Mouse (Mus musculus) liver, adult 2 months (tissue): ENCODE data around the gene Sp4. TPM values are rescaled to one million over a fixed set of nuclear protein-coding genes. Genes with fewer than 3 reads are reported as not detected.

Experiments used
- DNase-seq: peaks from one replicate; pipeline ENCODE4 v3.0.0-alpha.2; 2011; ENCODE audit warnings: low read depth, low spot score; ENCODE audit errors: extremely low read depth
- H3K27ac ChIP-seq: fragments of 200-500 bp; replicated peaks from 2 replicates; pipeline ENCODE4 v1.5.1; 2012; ENCODE audit warnings: low read depth, mild to moderate bottlenecking, control low read depth, inconsistent platforms, low read length; ENCODE audit not compliant: insufficient read depth
- H3K27me3 ChIP-seq: fragments of 200-500 bp; 2 replicates; pipeline ENCODE4 v1.6.1; 2012; ENCODE audit warnings: mild to moderate bottlenecking, moderate library complexity, low read length, inconsistent platforms; ENCODE audit not compliant: control insufficient read depth, insufficient read depth
- H3K36me3 ChIP-seq: fragments of 200-500 bp; 2 replicates; pipeline ENCODE4 v1.6.1; 2012; ENCODE audit warnings: low read length, inconsistent platforms; ENCODE audit not compliant: control insufficient read depth, insufficient read depth
- H3K4me1 ChIP-seq: fragments of 200-500 bp; 2 replicates; pipeline ENCODE4 v1.6.1; 2011; ENCODE audit warnings: low read length; ENCODE audit not compliant: control insufficient read depth, insufficient read depth
- H3K4me3 ChIP-seq: fragments of 200-500 bp; 2 replicates; pipeline ENCODE4 v1.5.1; 2011; ENCODE audit warnings: low read depth, mild to moderate bottlenecking, control low read depth, low read length, moderate library complexity; ENCODE audit not compliant: insufficient read depth
- H3K79me2 ChIP-seq: fragments of 200-500 bp; 2 replicates; pipeline ENCODE4 v1.6.1; 2012; ENCODE audit warnings: inconsistent platforms, mild to moderate bottlenecking, low read length, moderate library complexity; ENCODE audit not compliant: control insufficient read depth, insufficient read depth
- H3K9ac ChIP-seq: fragments of 200-500 bp; 2 replicates; pipeline ENCODE4 v1.6.1; 2012; ENCODE audit warnings: low read depth, mild to moderate bottlenecking, control low read depth, inconsistent platforms, low read length
- CTCF ChIP-seq: fragments of 200-500 bp; IDR thresholded peaks from 2 replicates; pipeline ENCODE4 v1.5.1; 2011; ENCODE audit warnings: low read depth, low read length, control low read depth
- POLR2A ChIP-seq: fragments of 200-500 bp; IDR thresholded peaks from 2 replicates; pipeline ENCODE4 v1.6.1; 2011; ENCODE audit warnings: low read length, control low read depth; ENCODE audit not compliant: insufficient read depth; ENCODE audit errors: extremely low read depth
- WGBS: fragments of 180-500 bp; shearing (Covaris S2); methylation state at CpG from one replicate; pipeline ENCODE4 v1.1.7; 2018; 5-methylcytosine and 5-hydroxymethylcytosine counted together
- polyA plus RNA-seq: library from polyadenylated mRNA; depleted of rRNA; stranded (reverse); fragments of >200 nt; gene quantifications from 2 replicates; pipeline ENCODE4 v1.2.3, GENCODE M21; 2012; rRNA removed
- total RNA-seq: library from RNA; depleted of rRNA; stranded (reverse); fragments of >200 nt; gene quantifications from 2 replicates; pipeline ENCODE4 v1.2.3, GENCODE M21; 2014; rRNA removed

Gene Sp4
- total and polyA plus RNA-seq, 2 experiments, result 1.6 to 9.3 TPM

DNA sequence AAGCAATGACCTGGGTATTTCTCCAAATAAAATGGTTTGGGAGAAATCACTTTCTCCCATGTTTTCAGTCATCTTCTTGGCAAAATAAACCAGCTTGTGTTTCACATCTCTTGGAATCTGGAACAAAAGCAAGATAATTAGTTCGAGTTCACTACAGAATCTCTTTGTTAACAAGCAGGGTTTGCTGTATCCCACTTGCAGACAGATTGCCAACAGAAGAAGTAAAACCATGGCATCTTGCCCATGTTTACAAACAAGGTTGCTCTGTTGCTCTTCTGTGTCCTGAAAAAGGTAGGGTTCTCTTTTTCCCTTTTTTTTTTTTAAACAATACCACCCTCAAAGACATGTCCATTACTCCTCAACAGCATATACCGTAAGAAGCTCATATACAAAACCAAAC, 104.7 kb downstream of the Sp4 start:
- DNase-seq, result peak; percentile 58
- no peaks in the 10 kb centered on the region for H3K27me3 ChIP-seq
- WGBS, result 60% methylated on average over 2 of the region's 2 CpGs
- H3K36me3 ChIP-seq, result no peaks in the 10 kb centered on the region
- no peak for TF ChIP-seq POLR2A
- no peaks in the 10 kb centered on the region for H3K79me2 ChIP-seq
- no peak overlapping the region for H3K27ac ChIP-seq
- H3K4me1 ChIP-seq, result no peaks in the 10 kb centered on the region
- no peak overlapping the region for H3K4me3 ChIP-seq
- no peak overlapping the region for H3K9ac ChIP-seq

DNA sequence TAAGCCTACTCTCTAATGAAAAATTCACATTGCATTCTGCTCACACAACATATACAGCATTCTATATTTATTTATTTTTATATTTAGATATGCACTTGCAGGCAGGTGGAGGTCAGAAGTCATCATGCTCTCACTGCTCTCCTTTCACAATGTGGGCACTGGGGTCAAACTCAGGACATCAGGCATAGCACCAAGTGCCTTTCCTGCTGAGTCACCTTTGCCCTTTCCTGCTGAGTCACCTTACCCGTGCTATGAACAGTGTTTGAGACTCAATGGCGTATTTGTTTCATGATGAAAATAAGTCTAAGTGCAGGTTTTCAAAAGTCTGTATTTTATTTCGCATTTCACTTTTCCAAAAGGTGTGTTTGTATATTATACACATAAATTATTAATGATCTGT, 111.7 kb downstream of the Sp4 start:
- TF ChIP-seq POLR2A (no peak), CTCF (no peak)
- Histone ChIP-seq H3K9ac (no peak overlapping the region), H3K79me2 (no peaks in the 10 kb centered on the region), H3K27ac (no peak overlapping the region), H3K27me3 (no peaks in the 10 kb centered on the region), H3K4me1 (peaks cover 13% of the 10 kb centered on the region), H3K4me3 (no peak overlapping the region), H3K36me3 (no peaks in the 10 kb centered on the region)
- DNase-seq, result peak; percentile 90
- WGBS, result 51% methylated on average over 3 of the region's 3 CpGs

DNA sequence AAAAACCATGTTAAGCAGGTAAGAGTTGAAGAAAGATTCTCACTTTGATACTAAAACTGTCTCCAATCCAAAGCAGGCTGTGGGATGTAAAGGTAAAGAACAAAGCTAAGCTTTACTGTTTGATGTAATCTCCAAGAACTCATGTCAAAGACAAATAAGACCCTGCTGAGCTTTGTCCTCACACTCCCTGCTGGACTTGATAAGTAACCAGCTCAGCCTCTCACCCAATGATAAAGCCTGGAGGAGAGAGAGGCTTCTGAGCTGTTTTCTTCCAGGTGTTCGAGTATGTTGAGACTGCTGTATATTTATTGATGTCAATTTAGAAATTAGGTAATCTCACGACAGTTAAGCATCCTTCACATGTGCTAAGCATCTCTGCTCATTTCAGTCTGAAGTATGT, 113.6 kb downstream of the Sp4 start:
- 56% methylated on average over 2 of the region's 2 CpGs for WGBS
- H3K4me1 ChIP-seq, result peaks cover 13% of the 10 kb centered on the region
- DNase-seq, result no peak
- no peak overlapping the region for H3K27ac ChIP-seq
- no peaks in the 10 kb centered on the region for H3K36me3 ChIP-seq
- H3K4me3 ChIP-seq, result no peak overlapping the region
- no peak for TF ChIP-seq POLR2A
- no peak for TF ChIP-seq CTCF
- no peaks in the 10 kb centered on the region for H3K79me2 ChIP-seq
- H3K27me3 ChIP-seq, result no peaks in the 10 kb centered on the region
- no peak overlapping the region for H3K9ac ChIP-seq

DNA sequence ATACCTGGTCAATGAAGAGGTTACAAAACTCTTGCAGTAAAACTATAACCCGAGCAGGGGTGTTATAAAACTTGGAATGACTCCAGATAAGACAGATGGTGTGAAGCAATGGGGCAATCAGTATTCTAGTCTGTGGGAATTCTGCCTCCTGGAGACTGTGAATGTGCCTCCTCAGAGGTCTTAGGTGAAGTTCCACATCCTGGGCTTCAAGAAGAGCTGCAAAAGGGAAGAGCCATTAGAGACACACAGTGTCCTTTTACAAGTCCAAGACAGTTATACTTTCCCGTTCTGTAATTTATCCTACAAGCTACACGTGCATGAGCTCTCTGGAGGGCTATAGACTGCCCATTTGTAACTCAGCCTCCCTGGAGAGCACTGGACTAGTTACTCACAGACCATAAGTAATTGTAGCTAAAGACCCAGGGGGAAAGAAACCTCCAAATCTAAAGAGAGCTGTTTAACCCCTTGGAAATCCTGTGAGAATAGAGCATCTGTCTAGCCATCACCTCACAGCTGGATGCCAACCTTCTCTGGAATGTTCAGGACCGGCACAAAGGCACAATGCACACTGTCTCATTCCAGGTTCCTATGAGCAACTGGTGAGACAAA, 114.3 kb downstream of the Sp4 start:
- peak; percentile 90 for DNase-seq
- 14% methylated on average over 4 of the region's 4 CpGs for WGBS
- TF ChIP-seq CTCF (no peak), POLR2A (no peak)
- Histone ChIP-seq H3K4me1 (peaks cover 13% of the 10 kb centered on the region), H3K4me3 (no peak overlapping the region; the same call in 1 of the 2 replicates), H3K27me3 (no peaks in the 10 kb centered on the region), H3K27ac (no peak overlapping the region), H3K9ac (no peak overlapping the region), H3K36me3 (no peaks in the 10 kb centered on the region), H3K79me2 (no peaks in the 10 kb centered on the region)

DNA sequence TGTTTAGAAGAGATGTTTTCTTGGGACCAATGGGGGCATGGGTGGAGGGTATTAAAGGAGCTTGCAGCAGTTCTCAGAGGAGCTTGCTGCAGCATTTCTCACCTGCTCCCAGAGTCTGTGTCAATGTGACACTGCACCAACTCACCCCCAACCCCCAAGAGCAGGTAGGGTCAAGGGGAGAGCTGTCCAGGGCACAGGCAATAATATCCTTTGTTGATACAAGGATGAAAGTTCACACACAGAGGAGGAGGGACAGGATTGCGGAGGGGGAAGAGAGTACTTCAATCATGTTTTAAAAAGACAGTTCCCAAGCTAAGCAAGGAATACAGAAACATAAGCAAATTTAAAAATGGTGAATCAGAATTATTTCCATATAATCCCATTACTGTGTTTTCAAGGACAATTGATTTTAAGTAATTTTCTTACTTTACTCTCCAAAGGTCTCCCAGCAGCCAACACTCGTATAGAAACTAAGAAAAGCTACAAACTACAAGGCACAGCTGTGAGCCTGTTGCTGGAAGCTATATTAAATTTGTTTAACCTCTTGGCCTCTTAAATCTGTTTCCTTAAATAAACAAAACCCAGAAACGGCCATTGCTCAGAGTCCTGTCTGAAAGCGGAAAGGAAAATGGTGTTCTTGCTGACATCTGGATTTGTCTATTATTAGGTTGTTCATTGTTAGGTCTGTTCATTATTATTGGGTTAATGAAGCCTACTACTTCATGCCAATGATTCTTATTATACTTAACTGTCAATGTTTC, 114.9 kb downstream of the Sp4 start:
- H3K9ac ChIP-seq, result no peak overlapping the region
- H3K79me2 ChIP-seq, result no peaks in the 10 kb centered on the region
- peaks cover 13% of the 10 kb centered on the region for H3K4me1 ChIP-seq
- H3K36me3 ChIP-seq, result no peaks in the 10 kb centered on the region
- no peak overlapping the region; the same call in 1 of the 2 replicates for H3K4me3 ChIP-seq
- 6% methylated on average over 4 of the region's 4 CpGs for WGBS
- DNase-seq, result peak; percentile 93
- TF ChIP-seq POLR2A (no peak), CTCF (no peak)
- no peak overlapping the region for H3K27ac ChIP-seq
- no peaks in the 10 kb centered on the region for H3K27me3 ChIP-seq

Other genes with a start within 250 kb of the Sp4 start
- gene Dnah11, start 102.4 kb downstream of the Sp4 start, total RNA-seq, result 0.18 and 0.20 TPM in 2 replicates
- 0.06 and 0.12 TPM in 2 replicates for gene Dnah11, start 102.4 kb downstream of the Sp4 start, polyA plus RNA-seq